Mouse (Mus musculus) lung, postnatal 25 days (tissue): ENCODE measurements around the gene Wdr26.
A peak's percentile ranks its signal among the peaks of the same experiment; 100 is the strongest.

Experiments used
- DNase-seq: peaks from one replicate; pipeline ENCODE4 v3.0.0; 2022; ENCODE audit warnings: low spot score

Wdr26 gene

GRCm38 (mm10) chr1:181167816-181168215 lies 44.0 kb downstream of the Wdr26 start:
- no peak for DNase-seq

GRCm38 (mm10) chr1:181151541-181151940 lies 60.3 kb downstream of the Wdr26 start:
- DNase-seq, result no peak

GRCm38 (mm10) chr1:181150827-181151534 lies 60.8 kb downstream of the Wdr26 start:
- peak; percentile 90 for DNase-seq

- DNase-seq, result no peak
Observed at GRCm38 (mm10) chr1:181150431-181150826, 61.4 kb downstream of the Wdr26 start.

GRCm38 (mm10) chr1:181149373-181150017 lies 62.3 kb downstream of the Wdr26 start:
- DNase-seq, result no peak

- no peak for DNase-seq
Observed at GRCm38 (mm10) chr1:181148540-181148939, 63.3 kb downstream of the Wdr26 start.

GRCm38 (mm10) chr1:181146187-181146586 lies 65.6 kb downstream of the Wdr26 start:
- no peak for DNase-seq

GRCm38 (mm10) chr1:181144966-181145365 lies 66.8 kb downstream of the Wdr26 start:
- DNase-seq, result no peak

- peak; percentile 94 for DNase-seq
Observed at GRCm38 (mm10) chr1:181143950-181144836, 67.6 kb downstream of the Wdr26 start, which contains the start of the genes Nvl and Cnih4. TSS of gene Nvl (minus strand) at chr1:181144204. TSS of gene Cnih4 (plus strand) at chr1:181144693.

- DNase-seq, result no peak
Observed at GRCm38 (mm10) chr1:181143609-181143949, 68.2 kb downstream of the Wdr26 start.

GRCm38 (mm10) chr1:181138730-181139129 lies 73.1 kb downstream of the Wdr26 start:
- DNase-seq, result no peak

- no peak for DNase-seq
Observed at GRCm38 (mm10) chr1:181131915-181132314, 79.9 kb downstream of the Wdr26 start.

- DNase-seq, result no peak
Observed at GRCm38 (mm10) chr1:181126766-181127165, 85.0 kb downstream of the Wdr26 start.

- no peak for DNase-seq
Observed at GRCm38 (mm10) chr1:181125916-181126315, 85.9 kb downstream of the Wdr26 start.

GRCm38 (mm10) chr1:181124145-181124544 lies 87.7 kb downstream of the Wdr26 start:
- no peak for DNase-seq
